Mouse (Mus musculus): ENCODE measurements around the gene Fryl.

Gene Fryl

DNA sequence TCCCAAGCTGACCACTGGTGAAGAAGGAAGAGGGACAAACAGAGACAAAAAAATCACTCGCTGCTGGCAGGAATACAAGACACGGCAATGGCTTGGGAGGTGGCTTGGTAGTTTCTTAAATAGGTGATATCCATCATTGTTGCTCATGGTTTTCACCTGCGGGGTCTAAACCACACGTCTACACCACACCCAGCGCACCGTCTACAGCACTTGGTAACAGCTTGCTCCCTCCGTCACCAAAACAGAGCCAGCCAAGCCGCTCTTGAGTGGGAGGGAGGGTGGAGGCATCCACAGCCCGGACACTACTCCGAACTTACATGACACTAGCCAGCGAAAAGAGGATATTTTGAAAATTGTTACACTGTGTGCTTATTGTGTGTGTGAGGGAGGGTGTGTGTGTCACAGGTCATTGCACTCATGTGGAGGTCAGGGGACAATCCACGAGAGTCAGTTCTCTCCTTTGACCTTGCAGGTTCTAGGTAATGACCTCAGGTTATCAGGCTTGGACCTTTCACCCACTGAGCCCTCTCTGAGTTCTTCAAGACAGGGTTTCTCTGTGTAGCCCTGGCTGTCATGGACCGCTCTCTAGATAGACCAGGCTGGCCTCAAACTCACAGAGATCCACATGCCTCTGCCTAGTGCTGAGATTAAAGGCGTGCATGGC lies 102.5 kb downstream of the Fryl start:
- no peak for DNase-seq

DNA sequence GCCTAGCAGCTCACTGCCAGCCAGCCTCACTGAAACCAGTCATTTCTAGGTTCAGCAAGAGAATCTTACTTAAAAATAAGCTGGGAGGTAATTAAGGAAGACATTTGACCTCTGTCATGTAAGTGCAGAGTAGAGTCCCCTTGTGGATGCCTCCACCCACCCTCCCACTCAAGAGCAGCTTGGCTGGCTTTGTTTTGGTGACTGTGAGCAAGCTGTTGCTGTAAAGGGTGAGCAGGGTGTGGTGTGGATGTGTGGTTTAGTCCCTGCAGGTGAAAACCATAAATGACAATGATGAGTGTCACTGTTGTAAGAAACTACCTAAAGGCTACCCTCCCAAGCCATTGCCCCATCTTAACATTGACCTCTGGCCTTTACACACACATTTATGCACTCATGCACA lies 104.2 kb downstream of the Fryl start:
- no peak for DNase-seq

DNA sequence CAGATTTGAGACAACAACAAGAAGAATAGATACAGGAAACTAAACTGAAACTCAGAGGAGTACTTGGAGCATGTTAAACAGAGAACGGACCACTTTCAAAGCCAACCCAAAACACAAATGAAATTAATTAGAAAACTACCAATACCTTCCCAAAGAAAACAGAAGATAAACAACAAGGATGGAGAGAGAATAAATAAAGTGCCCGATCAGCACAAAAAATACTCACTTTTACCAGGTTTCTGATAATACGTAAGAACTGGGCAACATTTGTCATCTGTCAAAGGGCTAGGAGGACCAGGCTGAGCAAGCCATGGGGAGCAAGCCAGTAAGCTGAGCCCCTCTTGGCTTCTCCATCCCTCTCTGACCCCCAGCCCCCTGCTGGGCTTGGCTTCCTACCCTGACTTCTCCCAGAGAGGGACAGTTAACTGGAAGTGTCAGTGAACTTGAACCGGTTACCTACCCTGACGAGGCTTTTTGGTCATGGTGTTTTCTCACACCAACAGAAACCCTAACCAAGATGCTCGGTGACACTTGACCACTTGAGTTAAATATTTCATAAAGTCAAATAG lies 105.5 kb downstream of the Fryl start:
- no peak for DNase-seq

DNA sequence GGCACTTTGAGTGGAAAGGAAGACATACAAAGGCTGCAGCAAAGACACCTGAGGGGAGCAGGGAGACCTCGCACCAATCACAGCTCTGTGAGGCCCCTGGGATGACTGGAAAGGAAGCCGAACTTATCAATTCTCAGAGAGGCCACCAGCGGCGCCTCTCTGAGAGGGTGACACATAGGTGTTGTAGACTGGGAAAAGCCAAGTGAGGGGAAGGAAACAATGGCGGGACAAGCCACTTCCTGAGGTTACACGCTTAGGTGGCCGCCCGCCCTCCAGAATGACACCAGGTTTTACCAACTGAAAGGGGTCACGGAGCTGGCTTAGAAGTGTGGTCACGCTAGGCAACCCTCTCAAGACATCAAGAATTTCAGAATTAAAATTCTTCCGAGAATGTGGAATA lies 111.4 kb downstream of the Fryl start:
- DNase-seq: no peak

DNA sequence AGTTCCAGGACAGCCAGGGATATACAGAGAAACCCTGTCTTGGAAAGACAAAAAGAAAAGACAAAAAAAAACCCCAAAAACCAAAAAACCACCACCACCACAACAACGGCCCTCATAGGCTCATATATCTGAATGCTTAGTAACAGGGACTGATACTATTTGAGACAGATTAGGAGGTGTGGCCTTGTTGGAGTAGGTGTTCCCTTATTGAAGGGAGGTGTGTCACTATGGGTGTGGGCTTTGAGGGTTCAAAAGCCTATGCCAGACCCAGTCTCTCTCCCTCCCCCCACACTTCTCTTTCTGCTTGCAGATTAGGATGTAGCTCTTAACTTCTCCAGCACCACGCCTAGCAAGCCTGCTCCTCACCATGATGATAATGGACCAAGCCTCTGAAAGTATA lies 114.7 kb downstream of the Fryl start:
- DNase-seq: no peak

DNA sequence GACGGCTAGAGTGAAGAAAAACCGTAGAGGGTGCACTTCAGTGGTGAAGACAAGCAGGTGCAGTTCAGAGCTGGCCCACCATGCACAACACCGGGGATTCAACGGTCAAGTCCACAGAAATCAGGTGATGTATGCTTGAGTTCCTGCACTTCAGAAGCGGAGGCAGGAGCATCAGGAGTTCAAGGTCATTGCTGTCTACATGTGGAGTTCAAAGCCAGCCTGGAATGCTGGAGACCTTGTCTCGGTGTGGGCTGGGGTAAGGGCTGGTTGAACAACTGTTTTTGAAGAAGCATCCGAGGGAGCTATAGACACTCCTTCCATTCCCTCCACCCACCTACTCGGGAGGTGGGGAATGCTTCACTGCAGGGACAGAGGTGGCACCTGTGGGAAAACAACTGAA lies 115.3 kb downstream of the Fryl start:
- no peak for DNase-seq

DNA sequence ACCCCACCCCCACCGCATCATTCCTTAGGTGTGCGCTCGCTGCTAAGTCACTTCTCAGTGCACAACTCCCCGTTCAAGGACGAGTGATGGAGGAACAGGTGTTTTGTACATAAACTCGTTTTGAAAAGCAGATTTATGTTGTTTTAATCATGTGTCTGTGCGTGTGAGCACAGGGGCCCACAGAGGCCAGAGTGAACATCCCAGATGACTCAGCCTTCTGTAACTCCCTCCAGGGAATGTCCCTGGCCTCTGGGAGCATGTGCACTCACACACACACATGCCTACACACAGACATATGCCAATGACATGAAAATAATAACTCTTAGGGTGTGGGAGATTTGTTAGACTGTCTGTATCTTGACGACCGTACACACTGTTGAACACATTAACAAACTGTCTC lies 118.9 kb downstream of the Fryl start:
- no peak for DNase-seq

DNA sequence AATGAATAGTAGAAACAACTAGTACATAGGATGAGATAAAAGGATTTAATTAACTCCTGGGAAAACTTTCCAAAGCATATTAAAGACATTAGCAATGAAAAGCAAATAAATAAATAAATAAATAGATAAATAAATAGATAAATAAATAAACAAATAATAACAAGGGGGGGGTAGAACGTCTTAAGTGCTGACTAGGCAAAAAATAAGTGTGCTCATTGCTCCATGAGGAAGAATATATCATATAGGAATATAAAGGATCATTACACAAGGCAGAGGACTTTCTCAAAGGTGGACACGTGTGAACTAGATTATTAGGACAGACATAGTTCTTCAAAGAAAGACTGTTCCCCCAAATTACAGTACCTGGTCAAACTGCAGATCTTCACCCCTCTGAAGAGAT lies 120.5 kb downstream of the Fryl start:
- DNase-seq: no peak

DNA sequence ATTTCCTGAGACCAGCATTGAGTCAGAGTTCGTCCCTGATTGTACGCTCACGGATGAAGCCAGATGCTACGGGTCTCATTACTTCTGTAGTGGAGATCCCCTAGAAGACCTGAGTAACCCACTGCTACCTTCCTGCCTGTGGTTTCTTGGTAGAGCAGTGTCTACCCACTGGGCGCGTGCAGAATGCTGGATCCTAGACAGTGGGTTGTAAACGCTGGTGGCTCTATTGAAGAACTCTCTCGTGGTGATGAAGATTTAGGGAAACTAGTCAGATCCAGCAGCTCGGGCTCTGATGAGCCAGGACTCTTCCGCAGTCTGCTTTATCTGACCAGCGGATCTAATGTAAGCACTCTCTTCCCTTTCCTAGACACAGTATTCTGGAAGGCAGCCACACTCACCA lies 121.3 kb downstream of the Fryl start:
- DNase-seq: no peak

DNA sequence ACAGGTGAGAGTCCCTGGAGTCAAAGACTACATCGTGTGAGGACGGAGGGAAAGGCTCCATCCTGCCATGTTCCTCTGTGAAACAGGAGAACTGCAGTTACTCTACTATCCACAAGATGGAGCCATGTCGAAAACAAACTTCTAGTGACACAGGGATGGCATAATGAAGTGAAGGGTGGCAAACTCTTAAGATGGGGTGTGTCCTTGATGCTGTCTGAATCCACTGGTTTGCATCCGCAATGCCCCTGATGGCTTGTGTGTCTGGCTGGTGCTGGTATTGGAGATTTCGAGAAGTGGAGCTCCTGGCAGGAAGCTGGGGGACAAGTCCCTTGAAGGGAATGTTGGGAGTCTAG lies 122.6 kb downstream of the Fryl start:
- peak; percentile 30 for DNase-seq

DNA sequence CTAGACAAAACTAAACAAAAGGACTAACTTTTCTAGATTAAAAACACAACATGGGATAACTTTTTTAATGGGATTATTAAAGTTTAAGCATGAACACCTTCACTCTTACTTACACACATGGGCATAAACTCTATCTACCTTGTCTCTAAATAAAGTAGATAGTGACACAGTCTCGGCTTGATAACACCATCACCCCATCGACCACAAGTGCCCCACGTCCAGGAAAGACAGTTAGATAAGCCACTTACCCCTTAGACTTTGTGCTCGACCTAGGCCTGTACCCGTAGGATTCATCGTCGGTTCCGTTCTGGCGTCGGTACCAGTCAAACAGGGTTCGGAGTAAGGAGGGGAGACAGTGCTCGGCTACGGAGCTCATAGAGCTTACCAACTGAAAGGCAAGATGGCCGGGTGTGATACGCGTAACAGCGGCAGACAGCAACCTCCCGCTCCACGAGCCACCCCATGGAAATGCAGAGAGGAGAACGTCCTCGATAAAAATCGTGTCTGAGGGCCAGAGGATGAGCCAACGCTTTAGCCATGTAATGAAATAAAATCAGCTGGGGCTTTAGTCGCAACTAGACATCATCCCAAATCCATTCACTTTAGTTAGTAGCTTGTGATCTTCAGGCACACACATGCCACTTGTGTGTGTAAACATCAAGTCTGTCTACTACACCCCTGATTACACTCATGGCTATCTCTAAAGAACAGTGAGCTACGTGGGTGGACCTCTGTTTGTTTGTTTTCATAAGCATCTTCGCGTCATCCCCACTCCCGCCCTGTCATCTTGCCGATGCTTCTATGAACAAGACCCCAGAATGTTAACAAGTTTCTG lies 123.2 kb downstream of the Fryl start:
- no peak for DNase-seq

DNA sequence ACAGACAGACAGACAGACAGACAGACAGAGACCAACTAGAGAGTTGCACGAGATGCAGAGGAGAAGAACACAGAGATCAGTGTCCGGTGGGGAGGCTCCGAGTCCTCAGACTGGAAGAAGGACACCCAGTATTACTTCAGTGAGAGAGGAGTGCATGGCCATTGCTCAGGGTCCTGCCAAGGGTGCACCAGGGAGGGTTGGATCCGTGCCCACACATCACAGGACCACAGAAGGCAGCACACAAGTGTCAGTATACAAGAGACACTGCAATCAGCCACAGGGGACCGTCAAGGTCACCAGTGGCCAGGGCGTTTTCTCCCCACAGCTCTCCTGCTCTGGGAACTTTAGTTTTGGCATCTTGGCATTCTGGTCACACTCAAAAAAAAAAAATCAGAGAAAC lies 125.4 kb downstream of the Fryl start:
- DNase-seq: no peak

DNA sequence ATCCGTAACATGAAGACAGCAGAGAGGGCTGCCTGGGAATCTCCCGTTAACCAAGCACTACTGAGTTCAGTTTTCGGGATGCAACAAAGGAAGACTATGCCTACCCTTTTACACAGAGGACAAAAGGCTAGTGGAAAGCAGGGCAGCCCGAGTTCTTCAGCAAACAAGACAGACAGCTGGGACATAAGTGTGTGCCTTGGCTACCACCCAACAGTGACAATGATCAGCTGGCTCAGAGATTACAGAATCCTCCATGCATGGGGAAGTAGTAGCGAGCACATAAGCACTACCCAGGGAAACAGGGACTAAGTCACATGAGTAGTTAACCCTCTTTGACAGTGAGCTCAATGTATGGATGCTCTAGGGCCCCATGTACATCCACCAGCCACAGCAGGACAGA lies 126.5 kb downstream of the Fryl start:
- no peak for DNase-seq

DNA sequence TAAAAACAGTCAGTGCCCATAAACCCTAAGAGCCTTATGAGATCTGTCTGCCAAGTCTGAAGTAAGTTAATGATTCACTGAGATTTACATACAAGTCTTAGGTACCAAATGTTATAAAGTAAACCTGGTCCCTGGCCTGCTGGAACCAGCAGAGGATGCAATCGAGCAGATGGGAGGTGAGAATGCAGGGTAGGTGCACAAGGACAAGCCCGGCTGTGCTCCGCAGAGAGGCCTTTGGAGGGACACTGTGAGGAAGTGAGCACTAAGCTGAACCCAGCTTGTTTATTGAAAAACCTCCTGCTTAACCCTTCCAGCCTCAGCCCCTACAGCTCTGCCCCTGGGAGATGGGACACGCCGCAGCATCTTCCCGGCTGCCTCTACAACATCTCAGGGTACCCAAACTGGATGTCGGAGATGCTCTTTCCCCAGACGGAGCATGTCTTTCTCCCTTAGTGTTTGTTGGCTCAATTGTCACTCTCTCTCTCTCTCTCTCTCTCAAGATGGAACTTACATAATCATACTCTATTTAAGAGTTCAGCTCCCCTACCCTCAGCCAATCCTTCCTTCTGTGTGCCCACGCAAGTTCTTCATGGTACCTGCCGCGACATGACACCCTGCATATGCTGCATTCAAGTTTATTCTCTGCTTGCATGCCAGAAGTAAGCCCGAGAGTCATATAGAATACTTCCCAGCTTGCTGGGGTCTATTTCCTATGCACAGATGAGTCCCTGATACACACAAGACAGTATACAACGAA lies 136.3 kb downstream of the Fryl start:
- no peak for DNase-seq

DNA sequence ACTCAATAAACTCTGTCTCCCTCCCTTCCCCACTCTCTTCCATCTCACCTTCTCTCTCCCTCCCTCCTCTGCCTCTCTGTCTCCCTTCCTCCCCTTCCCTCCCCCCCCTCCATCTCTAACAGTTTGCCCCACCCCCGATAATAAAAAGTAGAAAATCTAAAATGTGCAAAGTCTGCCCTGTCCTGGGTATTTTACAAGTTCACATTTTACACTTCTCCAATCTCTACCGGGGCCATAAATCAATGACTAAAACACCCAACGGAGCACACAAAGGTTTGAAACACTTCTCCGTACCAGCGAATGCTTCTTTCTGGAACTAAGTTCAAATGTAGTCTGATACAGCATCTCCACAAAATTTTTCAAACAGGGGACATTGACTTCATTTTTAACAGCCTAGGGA lies 136.9 kb downstream of the Fryl start:
- no peak for DNase-seq

DNA sequence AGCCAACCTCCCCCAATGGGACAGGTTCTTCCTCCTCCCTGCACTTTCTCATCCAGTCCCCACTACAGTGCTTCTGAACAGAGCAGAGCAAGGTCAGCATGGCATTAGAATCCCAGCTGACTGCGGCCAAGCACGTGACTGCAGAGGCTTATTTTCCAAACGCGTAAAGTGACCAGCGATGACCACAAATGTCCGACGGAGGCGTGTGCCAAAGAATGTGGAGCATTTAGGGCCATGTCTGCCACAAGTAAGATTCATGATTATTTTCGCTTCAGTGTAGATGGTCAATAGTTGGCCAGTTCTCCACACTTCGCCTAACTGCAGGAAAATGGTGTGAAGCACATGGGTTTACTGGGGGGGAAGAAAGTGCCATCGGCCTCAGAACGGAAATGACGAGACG lies 137.6 kb downstream of the Fryl start:
- no peak for DNase-seq

DNA sequence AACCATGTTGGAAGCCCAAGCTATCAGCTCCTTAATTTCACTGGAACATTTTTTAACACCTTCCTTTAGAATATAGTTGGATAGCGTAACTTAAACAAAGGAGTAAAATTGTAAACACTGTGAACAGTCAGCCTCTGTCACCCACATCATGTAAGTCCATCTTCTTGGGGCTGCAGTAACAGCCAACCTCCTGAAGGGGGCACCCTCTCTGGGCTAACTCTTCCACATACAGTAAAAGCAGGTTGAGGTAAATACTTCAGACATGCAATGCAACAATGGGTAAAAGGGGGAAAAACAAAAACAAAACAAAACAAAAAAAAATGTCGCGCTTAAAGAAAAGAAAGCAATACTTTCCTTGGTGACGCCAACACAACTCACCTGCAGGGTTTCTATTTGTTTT lies 141.5 kb downstream of the Fryl start:
- DNase-seq: no peak

DNA sequence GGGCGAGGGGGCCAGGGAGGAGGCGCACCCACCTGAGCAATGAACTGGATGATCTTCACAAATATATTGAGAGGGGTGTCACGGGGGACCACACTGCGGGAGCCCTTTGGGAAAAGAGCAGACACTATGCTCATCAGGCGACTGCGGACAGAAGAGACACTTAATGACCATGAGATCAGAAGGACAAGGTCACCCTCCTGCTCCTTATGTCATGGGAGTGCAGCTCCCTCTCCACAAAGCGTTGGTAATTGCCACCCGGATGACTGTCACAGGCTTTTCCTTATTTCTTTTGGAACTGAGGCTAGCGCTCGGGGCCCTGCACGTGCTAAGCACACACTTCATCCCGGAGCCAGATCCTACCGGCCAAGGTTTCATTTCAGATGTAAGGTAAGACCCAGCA lies 144.1 kb downstream of the Fryl start:
- no peak for DNase-seq

DNA sequence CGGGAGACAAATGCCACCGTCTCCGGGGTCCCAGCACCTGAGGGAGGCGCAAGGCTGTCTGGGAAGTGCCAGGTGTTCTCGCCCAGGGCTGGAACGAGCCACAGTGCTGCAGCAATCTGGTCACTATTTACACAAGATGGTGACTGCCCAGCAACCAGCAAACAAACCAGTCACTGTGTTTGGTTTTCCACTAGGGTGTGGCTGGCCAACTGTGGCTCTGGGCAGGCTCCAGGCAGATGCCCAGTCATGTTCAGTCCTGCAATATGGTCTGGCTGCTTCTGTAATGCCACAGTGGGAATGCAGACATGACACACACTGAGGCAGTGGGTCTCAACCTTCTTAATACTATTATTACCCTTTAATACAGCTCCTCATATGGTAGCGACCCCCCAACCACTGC lies 152.8 kb downstream of the Fryl start:
- no peak for DNase-seq

DNA sequence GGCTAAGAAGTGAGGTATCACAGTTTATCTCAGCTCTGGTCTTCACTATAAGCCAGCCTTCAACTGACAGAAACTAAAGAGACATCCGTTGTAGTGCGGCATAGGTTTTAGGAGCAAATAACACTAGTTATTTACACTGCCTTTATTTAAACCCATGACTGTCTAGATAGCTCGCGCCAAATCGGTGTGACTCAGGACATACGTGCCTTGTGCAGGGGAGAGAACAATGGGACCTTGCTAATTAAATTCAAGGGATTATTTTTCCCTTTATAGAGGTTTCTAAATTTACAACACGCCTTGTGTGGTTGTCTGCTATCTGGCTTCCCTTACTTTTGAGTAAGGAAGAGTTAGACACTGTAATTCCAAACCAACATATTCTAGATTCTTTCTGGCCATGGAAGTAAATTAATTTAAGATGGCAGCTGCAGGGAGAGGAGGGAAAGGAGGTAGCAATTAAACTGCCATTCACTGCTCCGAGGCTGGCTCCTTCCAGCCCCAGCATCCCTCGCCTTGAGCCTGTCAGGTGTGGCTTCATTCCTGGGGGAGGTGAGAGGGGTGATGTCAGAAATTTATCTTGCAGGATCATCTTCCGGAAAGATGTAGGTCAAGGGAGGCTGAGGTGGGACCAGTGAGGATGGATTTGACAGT lies 154.0 kb downstream of the Fryl start:
- no peak for DNase-seq

DNA sequence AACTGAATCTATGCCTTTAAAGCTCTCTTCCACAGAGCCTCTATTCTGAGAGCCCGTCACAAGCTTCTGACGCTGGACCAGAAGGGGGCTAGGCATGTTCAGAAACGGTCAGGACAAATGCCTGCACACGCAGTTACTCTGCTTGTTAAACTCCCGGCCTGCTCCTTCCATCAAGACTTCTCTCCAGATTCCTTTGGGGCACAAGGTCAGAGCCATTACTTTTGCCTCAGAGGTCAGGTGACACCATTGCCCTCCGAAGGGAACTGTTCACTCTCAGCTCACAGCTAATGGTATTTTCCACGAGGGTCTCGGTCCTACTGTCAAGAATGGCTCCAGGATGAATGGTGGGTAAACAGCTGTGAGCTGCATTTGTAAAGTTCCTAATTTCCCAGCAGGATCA lies 164.2 kb downstream of the Fryl start:
- DNase-seq: no peak

DNA sequence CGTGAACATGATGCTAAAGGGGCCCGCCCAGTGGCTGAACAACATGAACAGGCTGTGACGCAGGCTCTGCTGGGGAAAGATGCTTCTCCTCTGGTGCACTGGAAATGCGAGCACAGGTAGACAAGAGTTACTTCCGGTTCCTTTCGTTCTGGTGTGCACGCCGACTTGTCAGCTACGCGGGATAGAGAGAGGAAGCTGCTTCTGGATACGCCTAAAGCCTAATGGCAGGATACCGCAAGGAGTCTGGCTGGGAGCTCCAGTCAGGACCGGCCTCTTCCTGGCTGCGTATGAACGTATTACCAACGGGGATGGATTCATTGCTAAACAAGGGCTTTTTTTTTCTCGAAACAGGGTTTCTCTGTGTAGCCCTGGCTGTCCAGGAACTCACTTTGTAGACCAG lies 167.3 kb downstream of the Fryl start:
- no peak for DNase-seq

DNA sequence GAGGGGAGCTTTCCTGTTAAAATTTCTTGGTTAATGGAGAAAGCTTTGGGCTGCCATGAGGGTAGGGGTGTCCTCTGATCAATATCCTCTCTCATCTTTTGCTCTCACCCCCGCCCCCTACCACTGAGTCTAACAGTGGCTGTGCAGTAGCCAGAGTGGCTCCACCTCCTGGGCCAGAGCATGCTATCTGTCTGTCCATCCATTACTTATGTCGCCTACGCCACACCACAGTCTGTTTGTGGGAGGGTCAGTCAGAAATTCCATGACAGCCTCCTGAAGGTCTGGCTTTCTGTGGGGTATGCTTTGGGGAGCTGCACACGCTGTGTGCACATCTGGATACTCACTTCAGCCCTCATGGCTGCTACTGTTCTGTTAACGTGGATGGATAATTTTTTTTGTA lies 174.9 kb downstream of the Fryl start:
- no peak for DNase-seq

All from right cerebral cortex, postnatal 25 days (tissue).